Mouse (Mus musculus): ENCODE results near the gene Slc23a2. TPM values are rescaled to one million over a fixed set of nuclear protein-coding genes. Genes with fewer than 3 reads are reported as not detected.

Slc23a2 gene
- polyA plus RNA-seq (2012; rRNA removed) (1.6 and 1.7 TPM in 2 replicates), polyA plus RNA-seq (2014; fragmentation: Nextera tagmentation; extraction: Ambion mirVana) (2.3 and 2.4 TPM in 2 replicates)

DNA sequence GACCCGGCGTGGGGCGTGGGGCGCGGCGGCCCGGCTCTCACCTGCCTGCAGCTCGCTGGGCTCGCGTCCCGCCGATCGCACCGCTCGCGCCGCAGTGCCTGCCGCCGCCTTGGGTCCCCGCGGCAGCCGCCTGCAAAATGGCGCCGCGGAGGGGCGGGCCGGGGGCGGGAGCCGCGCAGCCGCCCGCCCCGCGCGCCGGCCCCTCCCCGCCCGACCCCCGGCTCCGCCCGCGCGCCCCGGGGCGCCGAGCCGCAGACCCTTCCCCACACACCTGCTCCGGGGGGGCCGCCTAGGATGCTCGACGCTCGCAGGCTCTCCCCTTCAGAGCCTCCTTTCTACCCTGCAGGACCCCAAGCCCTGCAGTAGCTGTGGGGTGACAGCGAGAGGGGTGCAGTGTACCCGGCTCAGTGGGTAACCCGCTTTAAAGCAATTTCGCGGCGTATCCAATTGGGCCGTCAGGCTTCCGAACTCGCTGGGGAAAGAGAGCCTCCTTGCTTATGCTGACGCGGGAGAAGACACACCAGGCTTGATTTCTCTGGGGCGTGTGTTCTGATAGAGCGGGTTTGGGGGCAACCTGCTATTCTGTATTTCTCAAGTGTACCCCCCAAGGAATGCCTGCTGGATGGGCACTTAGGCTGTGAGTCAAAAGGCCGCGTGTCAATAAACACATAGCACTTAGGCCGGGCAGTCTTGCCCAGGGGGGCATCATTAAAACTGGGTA is at the start of gene Slc23a2:
TSS of gene Slc23a2 (minus strand) at position 138 of the 721 bp plus-strand sequence.
- DNase-seq (ENCODE audit: low read depth in 3 of 3, low spot score in 3 of 3) (no peak), ATAC-seq (ENCODE audit: insufficient read depth) (peak; percentile 75)
- under 1% methylated on average over 55 of the region's 68 CpGs for WGBS (ENCODE audit: insufficient replicate concordance)
- Histone ChIP-seq H3K9ac (replicated peaks) (peak within 1 kb of the TSS; percentile 51), H3K4me3 (ENCODE audit: insufficient read depth in 1 of 2, low read depth in 2 of 2, low read length in 2 of 2) (peak within 1 kb of the TSS; percentile 65 to 71), H3K4me2 (ENCODE audit: low read depth) (peak within 1 kb of the TSS; percentile 89), H3K27me3 (ENCODE audit: control insufficient read depth, insufficient read depth, low read length) (peaks cover 19% of the 10 kb centered on the region), H3K4me1 (replicated peaks; ENCODE audit: control insufficient read depth in 2 of 2, insufficient read depth in 2 of 2, low read length in 1 of 2) (peaks cover 3 to 12% of the 10 kb centered on the region in 2 experiments; a peak in 2 of 4 replicates), H3K36me3 (replicated peaks; ENCODE audit: control insufficient read depth, insufficient read depth, low read depth) (no peaks in the 10 kb centered on the region), H3K27ac (no peak within 1 kb of the TSS), H3K9me3 (ENCODE audit: control insufficient read depth, low read length) (no peaks in the 10 kb centered on the region)
- TF ChIP-seq EP300 (IDR thresholded peaks at IDR 0.05; ENCODE audit: low read depth): no peak
- TF ChIP-seq CTCF (IDR thresholded peaks at IDR 0.05; ENCODE audit: low read depth): no peak

DNA sequence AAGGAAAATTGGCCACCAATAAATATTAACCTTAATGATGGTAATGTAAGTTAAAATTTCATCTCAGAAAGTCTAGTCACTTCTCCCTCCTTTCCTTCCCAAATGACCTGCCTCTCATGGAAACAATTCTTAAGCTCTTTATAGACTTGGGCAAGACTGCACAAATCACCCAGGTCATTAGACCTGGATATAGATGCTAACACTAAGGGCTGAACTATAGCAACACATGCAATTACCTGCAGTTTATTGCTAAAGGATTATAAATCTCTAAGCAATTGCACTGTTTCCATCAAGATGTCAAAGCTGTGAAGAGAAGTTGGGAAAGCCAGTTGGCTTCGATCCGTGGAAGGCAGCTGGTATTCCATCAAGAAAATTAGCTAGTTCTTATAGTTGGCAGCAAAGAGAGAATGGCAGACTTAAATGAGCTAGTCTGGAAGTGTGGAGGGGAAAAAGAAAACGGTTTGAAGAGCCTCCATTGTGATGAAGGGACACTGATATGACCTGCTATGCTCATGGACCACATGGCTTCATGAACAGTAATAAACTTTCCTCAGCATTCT is 45.8 kb upstream of the Slc23a2 start:
- ATAC-seq (ENCODE audit: insufficient read depth): no peak
- 49% methylated on average over 3 of the region's 3 CpGs for WGBS (ENCODE audit: insufficient replicate concordance)
- TF ChIP-seq EP300 (IDR thresholded peaks at IDR 0.05; ENCODE audit: low read depth) (no peak), CTCF (IDR thresholded peaks at IDR 0.05; ENCODE audit: low read depth) (no peak)

DNA sequence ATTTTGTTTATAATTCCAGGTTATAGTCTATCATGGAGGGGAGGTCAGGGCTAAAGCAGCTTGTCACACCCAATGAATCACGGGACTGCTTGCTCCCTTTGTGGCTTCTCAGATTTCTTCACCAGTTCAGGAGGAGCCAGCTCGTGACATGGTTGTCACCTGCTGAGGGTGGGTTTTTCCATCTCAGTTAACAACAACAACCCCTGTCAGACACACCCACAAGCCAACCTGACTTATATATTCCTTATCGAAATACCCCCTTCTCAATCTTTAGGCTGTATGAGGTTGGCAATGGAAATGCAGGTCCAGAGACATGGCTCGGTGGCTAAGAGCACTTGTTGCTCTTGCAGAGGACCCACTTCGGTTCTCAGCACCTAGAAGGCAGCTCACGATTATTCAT is 39.0 kb upstream of the Slc23a2 start:
- H3K36me3 ChIP-seq (replicated peaks; ENCODE audit: control insufficient read depth, insufficient read depth, low read depth): no peaks in the 10 kb centered on the region
- TF ChIP-seq EP300 (IDR thresholded peaks at IDR 0.05; ENCODE audit: low read depth): no peak
- TF ChIP-seq CTCF (IDR thresholded peaks at IDR 0.05; ENCODE audit: low read depth): no peak

More for the DNA sequence above, 45.8 kb upstream of the Slc23a2 start:
- Histone ChIP-seq H3K4me1 (replicated peaks; ENCODE audit: control insufficient read depth in 2 of 2, insufficient read depth in 2 of 2, low read length in 1 of 2) (no peaks in the 10 kb centered on the region), H3K27ac (no peak overlapping the region), H3K4me2 (ENCODE audit: low read depth) (no peak overlapping the region), H3K9me3 (ENCODE audit: control insufficient read depth, low read length) (no peaks in the 10 kb centered on the region), H3K4me3 (ENCODE audit: insufficient read depth in 1 of 2, low read depth in 2 of 2, low read length in 2 of 2) (no peak overlapping the region), H3K9ac (replicated peaks) (no peak overlapping the region), H3K36me3 (replicated peaks; ENCODE audit: control insufficient read depth, insufficient read depth, low read depth) (no peaks in the 10 kb centered on the region), H3K27me3 (ENCODE audit: control insufficient read depth, insufficient read depth, low read length) (no peaks in the 10 kb centered on the region)
- DNase-seq (ENCODE audit: low read depth in 3 of 3, low spot score in 3 of 3): no peak

DNA sequence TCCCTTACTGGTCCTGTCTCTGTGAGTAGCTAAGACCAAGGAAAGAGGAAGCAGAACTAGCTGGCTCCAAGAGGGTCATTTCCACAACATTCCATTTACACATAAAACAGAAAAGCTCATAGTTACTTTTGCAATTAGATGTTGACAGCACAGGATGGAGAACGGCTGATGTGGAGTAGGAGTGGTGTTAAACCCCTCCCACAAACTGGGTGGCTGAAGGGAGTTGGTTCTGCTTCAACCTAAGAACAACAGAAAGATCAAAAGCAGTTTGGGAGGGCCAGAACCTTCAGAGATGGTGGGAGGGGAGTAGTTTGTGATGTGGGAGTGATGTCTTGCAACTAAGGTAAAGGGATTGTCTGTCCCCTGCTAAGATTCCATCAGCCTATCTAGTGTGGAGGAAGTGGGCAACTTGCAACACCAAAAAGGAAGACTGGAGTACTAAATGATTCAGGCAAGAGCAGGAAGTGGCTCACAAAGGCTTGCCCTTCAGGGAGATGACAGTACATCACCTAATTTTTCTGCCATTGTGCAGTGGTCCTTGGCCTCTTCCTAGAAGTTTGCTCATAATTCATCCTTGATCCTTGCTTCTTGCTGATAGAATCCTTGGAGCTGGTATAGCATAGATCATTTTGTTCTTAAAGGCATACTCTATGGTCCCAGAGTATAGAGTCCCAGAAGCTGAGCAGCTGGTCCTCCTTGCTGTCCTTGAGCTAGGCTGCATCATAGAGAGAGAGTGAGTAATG is 35.7 kb upstream of the Slc23a2 start:
- H3K27ac ChIP-seq: no peak overlapping the region
- 14% methylated on average over 1 of the region's 1 CpGs for WGBS (ENCODE audit: insufficient replicate concordance)
- H3K4me3 ChIP-seq (ENCODE audit: insufficient read depth in 1 of 2, low read depth in 2 of 2, low read length in 2 of 2): no peak overlapping the region
- TF ChIP-seq EP300 (IDR thresholded peaks at IDR 0.05; ENCODE audit: low read depth) (no peak), CTCF (IDR thresholded peaks at IDR 0.05; ENCODE audit: low read depth) (no peak)
- H3K9ac ChIP-seq (replicated peaks): no peak overlapping the region
- no peaks in the 10 kb centered on the region for H3K36me3 ChIP-seq (replicated peaks; ENCODE audit: control insufficient read depth, insufficient read depth, low read depth)
- DNase-seq (ENCODE audit: low read depth in 3 of 3, low spot score in 3 of 3): no peak
- H3K27me3 ChIP-seq (ENCODE audit: control insufficient read depth, insufficient read depth, low read length): no peaks in the 10 kb centered on the region
- ATAC-seq (ENCODE audit: insufficient read depth): no peak
- no peak overlapping the region for H3K4me2 ChIP-seq (ENCODE audit: low read depth)
- no peaks in the 10 kb centered on the region for H3K9me3 ChIP-seq (ENCODE audit: control insufficient read depth, low read length)
- H3K4me1 ChIP-seq (replicated peaks; ENCODE audit: control insufficient read depth in 2 of 2, insufficient read depth in 2 of 2, low read length in 1 of 2): no peaks in the 10 kb centered on the region

More for the DNA sequence above, 39.0 kb upstream of the Slc23a2 start:
- H3K27ac ChIP-seq: no peak overlapping the region
- 52% methylated on average over 6 of the region's 6 CpGs for WGBS (ENCODE audit: insufficient replicate concordance)
- H3K4me2 ChIP-seq (ENCODE audit: low read depth): no peak overlapping the region
- no peak for DNase-seq (ENCODE audit: low read depth in 3 of 3, low spot score in 3 of 3)
- ATAC-seq (ENCODE audit: insufficient read depth): no peak
- no peak overlapping the region for H3K4me3 ChIP-seq (ENCODE audit: insufficient read depth in 1 of 2, low read depth in 2 of 2, low read length in 2 of 2)
- H3K9me3 ChIP-seq (ENCODE audit: control insufficient read depth, low read length): no peaks in the 10 kb centered on the region
- no peaks in the 10 kb centered on the region for H3K27me3 ChIP-seq (ENCODE audit: control insufficient read depth, insufficient read depth, low read length)
- no peak overlapping the region for H3K9ac ChIP-seq (replicated peaks)
- no peaks in the 10 kb centered on the region for H3K4me1 ChIP-seq (replicated peaks; ENCODE audit: control insufficient read depth in 2 of 2, insufficient read depth in 2 of 2, low read length in 1 of 2)

DNA sequence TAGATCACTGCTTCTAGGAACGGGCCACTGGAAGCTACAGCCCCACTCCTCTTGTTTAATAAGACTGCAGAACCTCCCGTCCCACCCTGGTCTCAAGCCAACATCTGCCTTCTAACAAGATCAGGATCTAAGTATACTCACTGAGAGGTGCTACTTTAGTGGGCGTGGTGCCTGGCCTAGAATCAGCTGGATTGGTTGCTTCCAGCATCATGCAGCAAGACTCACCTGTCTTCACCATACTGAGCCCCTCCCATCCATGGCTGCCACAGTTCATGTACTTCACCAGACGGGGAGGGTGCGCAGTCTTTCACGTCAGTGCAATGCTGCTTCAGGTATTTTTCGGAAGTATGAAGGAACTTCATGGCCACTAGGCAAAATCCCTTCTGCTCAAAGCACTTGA is 34.5 kb upstream of the Slc23a2 start:
- DNase-seq (ENCODE audit: low read depth in 3 of 3, low spot score in 3 of 3) (no peak), ATAC-seq (ENCODE audit: insufficient read depth) (no peak)
- Histone ChIP-seq H3K27me3 (ENCODE audit: control insufficient read depth, insufficient read depth, low read length) (no peaks in the 10 kb centered on the region), H3K4me1 (replicated peaks; ENCODE audit: control insufficient read depth in 2 of 2, insufficient read depth in 2 of 2, low read length in 1 of 2) (no peaks in the 10 kb centered on the region), H3K9ac (replicated peaks) (no peak overlapping the region), H3K4me2 (ENCODE audit: low read depth) (no peak overlapping the region), H3K36me3 (replicated peaks; ENCODE audit: control insufficient read depth, insufficient read depth, low read depth) (no peaks in the 10 kb centered on the region), H3K4me3 (ENCODE audit: insufficient read depth in 1 of 2, low read depth in 2 of 2, low read length in 2 of 2) (no peak overlapping the region), H3K27ac (no peak overlapping the region), H3K9me3 (ENCODE audit: control insufficient read depth, low read length) (no peaks in the 10 kb centered on the region)
- TF ChIP-seq EP300 (IDR thresholded peaks at IDR 0.05; ENCODE audit: low read depth) (no peak), CTCF (IDR thresholded peaks at IDR 0.05; ENCODE audit: low read depth) (no peak)
- WGBS (ENCODE audit: insufficient replicate concordance): 65% methylated on average over 7 of the region's 7 CpGs

All from liver, embryonic 14.5 days (tissue).